Mouse (Mus musculus) subcutaneous adipose tissue, adult 2 months (tissue): ENCODE results near the gene Apex2. TPM values are rescaled to one million over a fixed set of nuclear protein-coding genes. Genes with fewer than 3 reads are reported as not detected.

Source experiments
- polyA plus RNA-seq: library from polyadenylated mRNA; depleted of rRNA; stranded (reverse); fragments of >200 nt; gene quantifications from 2 replicates; pipeline ENCODE4 v1.2.3, GENCODE M21; 2012; ENCODE audit warnings: low replicate concordance; rRNA removed

Gene Apex2
- 12.2 and 15.9 TPM in 2 replicates for polyA plus RNA-seq

DNA sequence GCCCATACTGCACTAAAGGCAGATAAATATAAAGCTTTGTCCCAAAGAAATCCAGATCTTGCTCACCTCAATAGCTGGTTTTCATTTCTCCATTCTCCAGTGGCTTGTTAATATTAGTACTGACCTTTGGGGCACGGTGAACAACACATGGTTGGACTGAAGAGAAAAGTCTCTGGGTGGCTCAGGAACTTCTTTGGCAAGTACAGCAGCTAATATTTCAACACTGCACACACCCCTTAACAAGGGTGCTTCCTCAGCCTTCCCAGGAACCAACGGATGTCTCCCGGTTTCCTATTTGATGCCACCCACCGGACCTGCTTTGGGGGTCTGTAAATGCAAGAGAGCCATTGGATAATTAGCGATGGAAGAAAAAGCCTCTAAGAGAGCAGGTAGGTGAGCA is at the start of gene Apex2:
TSS of gene Apex2 (minus strand) at position 173 of the 400 bp plus-strand sequence.

DNA sequence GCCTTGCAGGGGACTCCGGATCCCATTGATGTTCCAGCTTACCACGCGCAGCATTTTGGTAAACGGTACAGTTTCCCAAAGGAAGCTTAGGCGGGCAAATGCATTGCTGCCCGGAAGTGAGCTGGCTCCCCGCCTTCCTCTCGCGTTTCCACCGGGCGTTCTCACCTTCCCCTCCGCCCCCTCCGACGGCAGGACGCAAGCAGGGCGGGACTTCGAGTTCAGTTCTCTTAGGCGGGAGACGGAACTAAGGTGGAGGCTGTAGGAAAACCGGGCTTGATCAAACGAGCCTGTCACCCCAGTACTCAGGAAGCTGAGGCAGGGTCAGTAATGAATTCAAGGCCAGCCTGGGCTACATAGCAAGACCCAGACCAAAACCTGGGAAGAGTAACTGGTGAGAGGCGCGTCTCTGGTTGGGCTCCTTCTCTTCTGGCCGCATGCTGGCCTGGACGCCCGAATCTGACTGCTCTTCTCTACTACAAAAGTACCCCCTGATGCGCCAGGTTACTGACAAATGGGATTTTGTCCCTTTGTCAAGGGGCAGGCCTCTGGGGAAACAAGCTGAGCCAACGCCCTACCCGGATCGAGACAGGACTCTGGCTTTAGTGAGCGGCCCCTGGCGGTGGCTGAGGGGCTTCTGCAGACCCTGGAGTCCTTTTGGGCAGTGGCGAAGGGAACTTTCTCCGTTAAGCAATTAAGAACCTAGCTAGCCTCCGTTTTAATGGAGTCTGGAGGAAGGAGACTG is 1.5 kb downstream of the Apex2 start, which contains the start of gene Pfkfb1:
TSS of gene Pfkfb1 (plus strand) at position 207 of the 742 bp plus-strand sequence.

DNA sequence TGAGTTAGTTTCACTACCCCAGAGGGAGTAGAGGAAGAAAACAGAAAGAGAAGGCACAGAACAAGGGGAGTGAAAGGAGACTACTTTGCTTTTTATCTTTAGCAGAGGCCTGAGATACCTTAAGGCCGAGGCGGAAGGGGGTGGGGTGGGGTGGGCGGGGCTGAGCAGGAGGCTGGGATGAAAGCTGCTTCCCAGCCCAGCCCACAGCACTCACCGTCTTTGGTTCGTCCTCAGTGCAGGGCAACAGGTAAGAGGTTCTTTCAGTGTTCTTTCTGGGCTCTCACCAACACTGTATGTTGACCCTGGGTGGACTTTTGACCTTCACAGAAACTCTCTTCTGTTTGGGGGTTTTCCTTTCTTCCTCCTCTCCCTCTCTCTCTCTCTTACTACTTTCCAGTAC is 42.4 kb downstream of the Apex2 start, which contains the start of gene Alas2:
TSS of gene Alas2 (plus strand) at position 137 of the 400 bp plus-strand sequence.

Other genes with a start within 250 kb of the Apex2 start
- gene Tmem29, start 130.7 kb downstream of the Apex2 start, polyA plus RNA-seq, result 7.6 and 10.8 TPM in 2 replicates
- gene Alas2, start 42.5 kb downstream of the Apex2 start, polyA plus RNA-seq, result 7.5 and 8.6 TPM in 2 replicates
- gene Pfkfb1, start 1.6 kb downstream of the Apex2 start, polyA plus RNA-seq, result 36.9 and 91.2 TPM in 2 replicates
- gene Tro, start 67.7 kb upstream of the Apex2 start, polyA plus RNA-seq, result 1.2 and 18.0 TPM in 2 replicates
- 48.9 and 130 TPM in 2 replicates for gene Maged2, start 224.5 kb upstream of the Apex2 start, polyA plus RNA-seq